Mouse (Mus musculus): ENCODE results near the gene Cspg5. TPM values are rescaled to one million over a fixed set of nuclear protein-coding genes. Genes with fewer than 3 reads are reported as not detected.

The Cspg5 gene
- total RNA-seq, 2 experiments from 2014 or later = 13.6 to 18.6 TPM

Small RNAs within 50 kb of the gene (microRNA-seq; reads per million reads assigned to microRNA genes)
- gene Mir6236 = 60.9 reads per million, percentile 38 among the genes with 10 or more reads in this experiment

Other genes with a start within 250 kb of the Cspg5 start
- gene Smarcc1, start 126.1 kb upstream of the Cspg5 start, total RNA-seq (2021) = 10 to 100 TPM; 47.2 to 59.9 TPM
- 10 to 100 TPM; 90.2 to 91.3 TPM for gene Dhx30, start 126.0 kb upstream of the Cspg5 start, total RNA-seq (2021)
- gene Elp6, start 61.4 kb downstream of the Cspg5 start, total RNA-seq (2021) = 1 to 10 TPM; 6.2 to 9.2 TPM
- gene Scap, start 89.5 kb downstream of the Cspg5 start, total RNA-seq (2021) = 10 to 100 TPM; 76.4 to 83.9 TPM
- 10 to 100 TPM; 33.4 to 38.8 TPM for gene Ptpn23, start 164.4 kb downstream of the Cspg5 start, total RNA-seq (2021)
- gene Ngp, start 176.0 kb downstream of the Cspg5 start, total RNA-seq (2021) = 10 to 100 TPM; 25.5 to 35.5 TPM
- 10 to 100 TPM; 12.3 to 13.8 TPM for gene Klhl18, start 232.9 kb downstream of the Cspg5 start, total RNA-seq (2021)
- under 1 TPM; 0.45 to 0.79 TPM for gene Kif9, start 233.2 kb downstream of the Cspg5 start, total RNA-seq (2021)